Mouse (Mus musculus): Measurements from ENCODE around the gene Rhbdd1.

The Rhbdd1 gene

DNA sequence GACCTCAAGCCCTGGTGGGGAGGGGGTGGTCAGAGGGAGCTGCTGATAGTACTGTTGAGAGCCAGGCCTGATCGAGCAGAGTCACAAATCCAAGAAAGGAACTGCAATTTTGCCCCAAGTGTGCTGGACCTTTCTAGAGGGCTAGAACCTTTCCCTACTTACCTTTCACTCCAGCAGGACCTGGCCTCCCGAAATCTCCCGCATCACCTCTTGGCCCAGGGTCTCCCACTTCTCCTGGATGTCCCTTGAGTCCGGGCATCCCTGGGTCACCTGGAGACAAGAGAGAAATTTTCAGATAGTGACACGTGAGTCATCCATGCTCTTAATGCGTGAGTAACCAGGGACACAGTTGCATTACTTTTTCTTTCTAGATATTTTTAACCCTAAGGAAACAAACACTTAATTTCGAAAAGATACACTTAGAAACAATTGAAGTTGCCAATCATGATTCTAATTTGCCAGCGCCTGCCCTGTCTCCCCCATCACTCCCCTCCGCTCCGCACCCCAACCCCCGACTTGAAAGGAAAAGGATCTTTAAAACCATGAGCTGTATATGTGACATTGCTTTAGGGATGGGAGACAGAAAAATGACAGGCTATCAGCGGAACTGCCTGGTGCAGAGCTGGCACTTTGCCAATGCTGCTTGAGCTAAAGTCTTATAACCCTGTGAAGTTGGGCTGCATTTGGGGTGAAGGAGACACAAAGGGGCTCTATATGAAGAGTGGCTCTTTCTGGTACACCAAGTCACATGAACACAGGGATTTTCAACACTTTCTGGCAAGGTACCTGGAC lies 163.6 kb downstream of the Rhbdd1 start:
- no peak for DNase-seq (ENCODE audit: low spot score in 2 of 2)

DNA sequence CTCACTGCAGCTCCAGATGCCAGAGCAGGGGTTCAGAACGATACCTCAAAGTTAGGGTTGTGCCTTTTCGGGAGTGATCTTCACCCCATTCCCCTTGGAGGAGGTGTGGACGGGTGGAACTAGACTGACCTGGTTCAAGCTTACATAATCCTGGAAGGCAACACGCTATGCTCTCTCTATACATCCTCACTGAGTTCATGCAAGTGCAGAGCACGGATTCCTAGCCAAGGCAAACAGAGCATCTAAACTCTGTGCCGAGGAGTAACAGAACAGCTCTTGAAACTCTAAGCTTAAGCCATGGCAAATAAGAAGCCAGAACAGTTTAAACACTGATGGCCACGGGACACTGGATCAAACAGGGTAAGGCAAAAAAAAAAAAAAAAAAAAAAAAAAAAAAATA lies 166.1 kb downstream of the Rhbdd1 start:
- no peak for DNase-seq (ENCODE audit: low spot score in 2 of 2)

DNA sequence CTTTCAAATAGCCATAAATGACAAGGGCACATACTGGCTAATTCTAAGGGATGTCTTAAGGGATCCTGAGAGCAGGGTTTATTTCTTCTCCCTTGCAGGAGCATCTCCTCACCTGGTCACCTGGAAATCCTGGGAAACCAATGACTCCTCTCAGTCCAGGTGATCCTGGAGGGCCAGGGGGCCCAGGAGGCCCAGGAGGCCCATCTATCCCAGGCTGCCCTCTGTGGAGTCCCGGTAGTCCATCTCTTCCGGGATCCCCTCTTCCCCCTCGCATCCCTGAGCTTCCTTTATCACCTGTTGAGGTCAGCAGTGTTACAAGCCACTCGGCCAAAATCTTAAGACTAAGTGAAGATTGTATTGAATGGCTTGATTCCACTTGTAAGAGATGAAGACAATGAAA lies 170.1 kb downstream of the Rhbdd1 start:
- no peak for DNase-seq (ENCODE audit: low spot score in 2 of 2)

DNA sequence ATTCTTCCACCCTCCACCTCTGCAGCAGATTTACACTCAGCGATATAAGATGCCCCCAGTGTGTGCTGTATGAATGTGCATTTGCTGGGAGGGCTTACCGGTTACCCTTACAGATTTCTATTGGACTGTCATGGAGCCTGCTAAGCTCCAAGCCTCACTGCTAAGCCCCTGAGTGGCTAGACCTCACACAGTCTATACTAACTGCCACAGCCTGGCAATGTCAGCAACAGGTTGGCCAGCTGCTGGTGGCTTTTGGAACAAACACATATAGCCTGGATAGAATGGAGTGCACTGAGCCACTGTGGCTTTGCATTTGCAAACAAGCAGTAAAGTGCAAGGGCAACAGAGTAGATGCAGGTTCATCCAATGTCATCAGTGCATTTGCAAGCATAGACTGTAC lies 175.7 kb downstream of the Rhbdd1 start:
- no peak for DNase-seq (ENCODE audit: low spot score in 2 of 2)

Measured in right cerebral cortex, postnatal 10 days (tissue).